Mouse (Mus musculus) heart, postnatal 36 days (tissue): ENCODE results near the gene Olfr1496. TPM values are rescaled to one million over a fixed set of nuclear protein-coding genes. Genes with fewer than 3 reads are reported as not detected.
"Not testable (repeated sequence)": the region's sequence is repeated elsewhere in the genome, so short reads cannot be mapped to it uniquely, and the experiment has no call there.

Experiments used
- DNase-seq, 2 experiments: peaks; one replicate each; pipeline ENCODE4 v3.0.0; 2021 to 2022
- intact Hi-C: fragments of 180-260 bp; cut with DNase I; formaldehyde crosslinking; loops from one replicate; pipeline ENCODE4 v1.15.1; 2025
- total RNA-seq, 2 experiments: library from RNA; stranded (reverse); gene quantifications; 2 replicates each; pipeline ENCODE4 v1.2.3; 2021

Olfr1496 gene
- not detected for total RNA-seq

DNA sequence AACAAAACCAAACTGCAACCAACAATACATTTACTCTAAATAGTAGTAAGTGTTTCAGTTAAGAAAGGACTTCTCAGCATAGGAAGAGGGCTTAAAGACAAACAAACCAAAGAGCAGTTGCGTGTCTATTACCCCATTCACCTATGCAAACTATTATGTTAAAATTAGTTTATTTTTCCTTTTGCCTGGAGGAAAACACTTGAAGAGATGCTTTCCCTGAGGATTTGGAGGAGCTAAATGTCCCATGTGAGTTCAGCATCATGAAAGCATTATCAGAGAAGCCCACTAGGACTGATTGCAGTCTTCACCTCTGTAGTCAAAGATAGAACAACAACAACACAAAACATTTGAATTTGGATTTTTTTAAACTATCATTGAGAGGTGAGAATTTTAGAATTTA is at the start of gene Olfr1496:
Gene Olfr1496 (plus strand): TSS at position 301 of the 400 bp plus-strand sequence.
- DNase-seq, result no peak
- intact Hi-C loops, result no loop called here

DNA sequence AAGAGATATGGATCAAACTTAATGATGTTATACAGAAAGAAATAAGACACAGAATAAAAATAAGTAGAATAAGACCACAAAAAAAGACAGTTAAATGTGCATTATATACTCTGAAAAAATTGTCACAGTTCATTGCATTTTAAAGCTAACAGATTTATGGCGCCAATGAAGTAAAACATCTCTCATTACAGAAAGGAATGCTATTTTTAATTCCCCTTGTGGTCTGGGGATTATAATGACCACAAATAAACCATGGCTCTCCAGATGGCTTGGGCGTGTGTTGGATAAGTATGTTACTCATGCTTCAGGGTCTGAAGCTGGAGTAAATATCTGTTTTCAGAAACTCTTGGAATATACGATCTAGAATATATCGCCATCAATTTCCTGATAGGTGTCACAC is 38.2 kb upstream of the Olfr1496 start, which contains the start of gene Olfr1494:
Gene Olfr1494 (plus strand): TSS at position 301 of the 400 bp plus-strand sequence.
- intact Hi-C loops, result no loop called here
- DNase-seq, result no peak

GRCm38 (mm10) chr19:13749366-13749765 is 28.3 kb upstream of the Olfr1496 start:
- DNase-seq, result no peak
- intact Hi-C loops, result no loop called here

DNA sequence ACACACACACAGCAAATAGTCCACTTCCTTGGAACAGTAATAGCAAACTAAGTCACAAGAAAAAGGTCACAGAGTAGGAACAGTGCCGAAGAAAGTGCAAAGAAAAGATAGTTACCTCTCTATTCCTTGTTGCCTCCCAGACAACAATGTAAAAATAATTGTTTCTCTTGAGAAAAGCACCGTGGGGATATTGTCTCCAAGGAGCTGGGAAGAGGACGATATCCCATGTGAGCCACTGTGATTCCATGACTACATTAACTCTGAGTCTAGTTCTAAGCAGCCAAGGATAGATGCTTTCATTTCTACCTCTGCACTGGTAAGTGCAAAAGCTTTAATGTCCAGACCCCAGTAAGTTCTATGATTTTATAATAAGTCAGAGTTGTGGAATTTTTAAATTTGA is 13.4 kb upstream of the Olfr1496 start, which contains the start of gene Olfr1495:
Gene Olfr1495 (plus strand): TSS at position 301 of the 400 bp plus-strand sequence.
- intact Hi-C loops, result no loop called here
- no peak for DNase-seq

DNA sequence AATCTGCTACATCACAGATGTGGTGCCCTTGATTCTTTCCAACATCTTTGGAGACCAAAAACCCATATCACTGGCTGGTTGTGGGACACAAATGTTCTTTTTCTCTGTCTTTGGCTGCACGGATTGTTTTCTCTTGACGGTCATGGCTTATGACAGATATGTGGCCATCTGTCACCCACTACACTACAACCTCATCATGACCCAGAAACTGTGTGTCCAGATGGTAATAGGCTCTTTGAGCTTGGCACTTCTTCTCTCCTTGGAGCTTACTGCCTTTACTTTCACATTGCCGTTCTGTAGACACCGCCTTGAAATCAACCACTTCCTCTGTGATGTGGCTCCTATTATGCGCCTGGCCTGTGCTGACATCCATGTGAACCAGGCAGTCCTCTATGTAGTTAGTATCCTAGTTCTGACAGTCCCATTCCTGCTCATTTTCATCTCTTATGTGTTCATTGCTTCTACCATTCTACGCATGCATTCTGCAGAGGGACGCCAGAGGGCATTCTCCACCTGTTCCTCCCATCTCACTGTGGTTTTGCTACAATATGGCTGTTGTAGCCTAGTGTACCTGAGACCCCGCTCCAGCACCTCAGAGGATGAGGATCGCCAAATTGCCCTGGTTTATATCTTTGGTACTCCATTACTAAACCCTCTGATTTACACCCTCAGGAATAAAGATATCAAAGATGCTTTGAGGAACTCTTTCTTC is 9.0 kb upstream of the Olfr1496 start:
- intact Hi-C loops, result no loop called here
- DNase-seq, result no peak

DNA sequence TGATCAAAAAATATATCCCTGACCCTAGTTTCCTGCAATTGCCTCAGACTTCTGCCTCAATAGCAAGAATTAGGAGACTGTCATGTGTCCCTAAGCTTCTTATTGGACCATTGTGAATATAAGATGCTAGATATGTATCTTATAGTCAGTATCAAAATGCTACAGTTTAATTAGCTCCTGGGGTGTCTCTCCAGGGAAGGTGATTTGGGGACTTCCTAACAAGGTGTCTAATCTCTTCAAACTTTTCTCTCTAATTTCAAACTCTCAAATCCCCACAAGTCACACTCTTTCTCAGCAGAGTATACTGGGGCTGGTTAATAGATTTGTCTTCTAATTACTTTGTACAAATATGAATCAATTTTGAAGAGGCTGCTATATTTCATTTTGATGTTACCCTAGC is 20.4 kb downstream of the Olfr1496 start, which contains the start of gene Olfr1497:
Gene Olfr1497 (minus strand): TSS at position 101 of the 400 bp plus-strand sequence.
- no peak for DNase-seq
- intact Hi-C loops, result no loop called here

GRCm38 (mm10) chr19:13805486-13805885 is 27.8 kb downstream of the Olfr1496 start:
- intact Hi-C loops, DNase-seq: not testable (repeated sequence)

DNA sequence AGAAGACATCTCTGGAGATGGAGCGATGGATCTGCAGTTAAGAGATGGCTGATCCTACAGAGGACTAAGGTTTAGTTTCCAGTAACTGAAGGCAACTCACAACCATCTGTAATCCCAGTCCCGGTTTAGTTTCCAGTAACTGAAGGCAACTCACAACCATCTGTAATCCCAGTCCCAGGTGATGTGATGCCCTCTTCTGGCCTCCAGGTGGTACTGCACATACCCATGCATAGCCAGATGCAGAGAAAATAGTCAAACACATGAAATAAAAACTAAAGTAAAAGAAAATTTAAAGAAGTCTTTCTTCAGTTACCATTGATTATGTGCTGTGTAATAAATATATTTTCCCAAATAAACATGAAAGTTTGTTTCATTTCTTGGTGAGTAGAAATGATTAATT is 35.1 kb downstream of the Olfr1496 start:
- DNase-seq, result no peak
- intact Hi-C loops, result no loop called here

- no peak for DNase-seq
- intact Hi-C loops, result no loop called here
Observed at GRCm38 (mm10) chr19:13818827-13819226, 41.1 kb downstream of the Olfr1496 start.

DNA sequence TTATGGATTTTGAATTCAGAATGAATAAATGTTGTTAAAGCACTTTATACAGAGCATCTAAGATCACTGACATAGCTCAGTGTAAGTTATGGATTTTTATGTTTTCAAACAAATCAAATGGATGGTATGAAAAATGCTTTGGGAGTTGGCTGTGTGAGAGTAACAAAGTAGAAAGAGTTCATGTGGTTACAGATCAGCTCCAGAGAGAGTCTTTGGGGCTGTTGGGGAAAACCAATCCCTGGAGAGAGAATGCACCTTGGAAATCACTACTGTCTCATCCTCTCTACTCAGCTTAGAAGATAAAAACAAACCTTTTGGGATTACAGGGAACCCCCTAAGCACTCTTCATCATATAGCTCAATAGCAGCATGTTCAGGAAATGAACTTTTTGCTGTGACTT is 41.7 kb downstream of the Olfr1496 start, which contains the start of gene Olfr1499:
Gene Olfr1499 (minus strand): TSS at position 101 of the 400 bp plus-strand sequence.
- intact Hi-C loops, result no loop called here
- no peak for DNase-seq

GRCm38 (mm10) chr19:13820847-13821246 is 43.2 kb downstream of the Olfr1496 start:
- DNase-seq, result no peak
- intact Hi-C loops, result no loop called here

DNA sequence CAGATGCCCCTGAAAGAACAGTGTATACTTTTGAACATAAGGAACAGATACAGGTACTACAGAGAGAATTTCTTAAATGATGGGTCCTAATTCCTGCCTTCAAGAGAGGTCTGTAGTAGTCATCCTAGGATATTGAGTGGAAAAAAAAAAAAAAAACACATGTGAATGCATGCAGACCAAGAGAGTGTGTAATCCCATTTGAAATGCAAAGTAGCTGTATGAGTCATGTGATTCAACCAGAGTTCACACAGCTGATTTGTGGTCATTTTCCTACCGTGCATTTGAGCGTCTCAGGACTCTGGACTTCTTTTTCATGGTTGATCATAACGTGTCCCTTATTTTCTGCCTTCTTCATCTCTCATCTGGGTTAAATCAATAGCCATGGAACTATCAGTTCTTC is 50.8 kb downstream of the Olfr1496 start:
- no peak for DNase-seq
- intact Hi-C loops, result no loop called here

- intact Hi-C loops, result no loop called here
Observed at GRCm38 (mm10) chr19:13830388-13830787, 52.7 kb downstream of the Olfr1496 start, which contains the start of gene Olfr1500. Gene Olfr1500, minus strand, starts transcription at chr19:13830488.

More at GRCm38 (mm10) chr19:13830388-13830787, 52.7 kb downstream of the Olfr1496 start, which contains the start of gene Olfr1500:
- DNase-seq, result no peak

Other genes with a start within 250 kb of the Olfr1496 start
- not detected for gene Olfr1480, start 250.0 kb upstream of the Olfr1496 start, total RNA-seq
- not detected for gene Olfr1484, start 194.4 kb upstream of the Olfr1496 start, total RNA-seq
- not detected for gene Olfr1487, start 160.5 kb upstream of the Olfr1496 start, total RNA-seq
- gene Olfr1489, start 146.3 kb upstream of the Olfr1496 start, total RNA-seq, result not detected
- not detected for gene Olfr1490, start 126.8 kb upstream of the Olfr1496 start, total RNA-seq
- gene Olfr1491, start 80.6 kb upstream of the Olfr1496 start, total RNA-seq, result not detected
- gene Olfr1493-ps1, start 54.6 kb upstream of the Olfr1496 start, total RNA-seq, result not detected
- gene Olfr1494, start 38.1 kb upstream of the Olfr1496 start, total RNA-seq, result not detected
- not detected for gene Olfr1495, start 13.3 kb upstream of the Olfr1496 start, total RNA-seq
- gene Olfr1497, start 20.3 kb downstream of the Olfr1496 start, total RNA-seq, result not detected
- not detected for gene Olfr1499, start 41.6 kb downstream of the Olfr1496 start, total RNA-seq
- not detected for gene Olfr1500, start 52.6 kb downstream of the Olfr1496 start, total RNA-seq
- gene Olfr1501, start 72.8 kb downstream of the Olfr1496 start, total RNA-seq, result not detected
- gene Olfr1502, start 83.9 kb downstream of the Olfr1496 start, total RNA-seq, result not detected
- gene Olfr1504, start 120.0 kb downstream of the Olfr1496 start, total RNA-seq, result not detected
- not detected for gene Olfr1505, start 135.7 kb downstream of the Olfr1496 start, total RNA-seq